Mouse (Mus musculus) liver, postnatal 0 days (tissue): Measurements from ENCODE around the gene As3mt.

Experiments
- CTCF ChIP-seq: sonication (generic); IDR thresholded peaks from 2 replicates; pipeline ENCODE4 v1.5.1; 2016; ENCODE audit warnings: antibody characterized with exemption, low read depth
- EP300 ChIP-seq: IDR thresholded peaks from 2 replicates; pipeline ENCODE4 v1.6.1; 2016; ENCODE audit warnings: antibody characterized with exemption, low read depth, mild to moderate bottlenecking

DNA sequence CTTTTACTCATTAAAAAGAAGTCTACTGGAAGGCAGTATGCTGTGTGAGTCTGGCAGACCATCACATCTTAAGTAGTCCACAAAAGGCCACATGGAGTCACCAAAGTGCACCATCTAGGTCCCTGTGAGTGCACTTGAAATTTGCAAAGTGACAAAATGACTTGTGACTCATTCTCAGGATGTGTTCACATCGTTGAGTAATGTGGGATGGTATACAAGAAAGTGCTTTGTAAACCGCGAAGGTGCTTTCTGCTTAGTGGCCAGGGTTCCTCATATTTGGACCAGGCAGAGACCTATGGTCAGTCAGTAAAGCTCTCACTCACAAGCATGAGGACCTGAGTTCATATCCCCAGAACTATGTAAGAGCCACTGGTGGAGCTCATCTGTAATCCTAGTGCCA lies 40.5 kb downstream of the As3mt start:
- TF ChIP-seq CTCF (no peak), EP300 (no peak)
